Mouse (Mus musculus) heart, postnatal 0 days (tissue): Measurements from ENCODE around the gene Zbtb16. TPM values are rescaled to one million over a fixed set of nuclear protein-coding genes. Genes with fewer than 3 reads are reported as not detected.

Experiments used
- ATAC-seq: fragments of 200-750 bp; cut with Nextera tagmentation; 2 replicates; pipeline ENCODE4 v1.8.0; 2017; ENCODE audit warnings: low read depth, moderate number of reproducible peaks, moderate library complexity; ENCODE audit not compliant: insufficient read depth
- DNase-seq: peaks from one replicate; pipeline ENCODE4 v3.0.0-alpha.2; 2016; ENCODE audit warnings: low spot score
- H3K27ac ChIP-seq: fragments of 300-500 bp; sonication (generic); 2 replicates; pipeline ENCODE4 v1.5.1; 2014; ENCODE audit warnings: low read depth, mild to moderate bottlenecking
- H3K27me3 ChIP-seq: fragments of 300-500 bp; sonication (generic); 2 replicates; pipeline ENCODE4 v1.6.1; 2014; ENCODE audit warnings: low read length, mixed read lengths; ENCODE audit not compliant: control insufficient read depth, insufficient read depth
- H3K36me3 ChIP-seq: fragments of 300-500 bp; sonication (generic); replicated peaks from 2 replicates; pipeline ENCODE4 v1.6.1; 2014; ENCODE audit warnings: low read length, mixed read lengths; ENCODE audit not compliant: control insufficient read depth, insufficient read depth
- H3K4me1 ChIP-seq: fragments of 300-500 bp; sonication (generic); 2 replicates; pipeline ENCODE4 v1.6.1; 2014; ENCODE audit warnings: antibody characterized with exemption; ENCODE audit not compliant: control insufficient read depth, insufficient read depth
- H3K4me2 ChIP-seq: fragments of 300-500 bp; sonication (generic); 2 replicates; pipeline ENCODE4 v1.6.1; 2014; ENCODE audit warnings: low read depth, mild to moderate bottlenecking, low read length, moderate library complexity
- H3K4me3 ChIP-seq: fragments of 300-500 bp; sonication (generic); 2 replicates; pipeline ENCODE4 v1.5.1; 2014; ENCODE audit warnings: low read depth, low read length
- H3K9ac ChIP-seq: fragments of 300-500 bp; sonication (generic); replicated peaks from 2 replicates; pipeline ENCODE4 v1.6.1; 2014; ENCODE audit warnings: low read depth, low read length, mixed read lengths
- H3K9me3 ChIP-seq: fragments of 300-500 bp; sonication (generic); replicated peaks from 2 replicates; pipeline ENCODE4 v1.6.1; 2016; ENCODE audit warnings: low read length; ENCODE audit not compliant: control insufficient read depth
- CTCF ChIP-seq: IDR thresholded peaks from 2 replicates; pipeline ENCODE4 v1.5.1; 2016; ENCODE audit warnings: antibody characterized with exemption, control low read depth, low read depth
- EP300 ChIP-seq: IDR thresholded peaks from 2 replicates; pipeline ENCODE4 v1.6.1; 2016; ENCODE audit warnings: antibody characterized with exemption, low read depth
- WGBS: fragments of 180-500 bp; shearing (Covaris S2); extraction: QIAGEN DNeasy Blood & Tissue Kit; methylation state at CpG from one replicate; pipeline ENCODE4 v1.1.7; 2014; 5-methylcytosine and 5-hydroxymethylcytosine counted together
- polyA plus RNA-seq: library from polyadenylated mRNA; unstranded; fragments of >200 nt; fragmentation: Nextera tagmentation; extraction: Ambion mirVana; gene quantifications from 2 replicates; pipeline ENCODE4 v1.2.1, GENCODE M21; 2015
- total RNA-seq: library from RNA; depleted of rRNA; stranded (reverse); fragments of >200 nt; gene quantifications from 2 replicates; pipeline ENCODE4 v1.2.3, GENCODE M21; 2014; ENCODE audit warnings: low replicate concordance

Zbtb16 gene
- total and polyA plus RNA-seq, 2 experiments from 2014 or later = 5.0 to 54.7 TPM

DNA sequence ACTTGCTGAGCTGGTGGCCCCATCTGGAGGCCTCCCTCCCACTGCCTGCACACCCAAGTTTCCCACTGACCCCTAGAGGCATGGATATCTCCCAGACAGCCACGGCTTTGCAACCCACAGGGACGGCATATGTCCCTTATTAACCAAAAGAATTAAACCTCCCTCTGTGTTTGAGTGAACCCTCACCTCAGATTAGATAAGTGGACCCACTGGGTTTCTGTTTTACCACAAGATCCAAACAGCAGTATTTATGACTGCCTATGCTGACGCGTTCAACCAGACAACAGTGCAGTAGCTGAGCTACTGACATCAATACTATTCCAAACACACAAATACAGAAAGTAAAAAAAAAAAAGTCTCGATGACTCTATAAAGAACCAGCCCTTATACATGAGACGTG is 29.4 kb downstream of the Zbtb16 start:
- H3K9ac ChIP-seq = no peak overlapping the region
- H3K4me1 ChIP-seq = 0 out of 2 replicates have a peak, but pooled peaks cover 3% of the 10 kb centered on the region
- WGBS = 60% methylated on average over 6 of the region's 6 CpGs
- 0 out of 2 replicates have a peak, but pooled peaks cover 5% of the 10 kb centered on the region for H3K36me3 ChIP-seq
- no peak for ATAC-seq
- TF ChIP-seq EP300 (no peak), CTCF (0 out of 2 replicates have a peak, but pooled peaks have one; percentile 3)
- no peaks in the 10 kb centered on the region for H3K27me3 ChIP-seq
- no peaks in the 10 kb centered on the region for H3K9me3 ChIP-seq
- H3K4me3 ChIP-seq = no peak overlapping the region
- no peak overlapping the region for H3K27ac ChIP-seq
- DNase-seq = no peak
- no peak overlapping the region for H3K4me2 ChIP-seq

GRCm38 (mm10) chr9:48805850-48806249 is 30.2 kb downstream of the Zbtb16 start:
- 93% methylated on average over 8 of the region's 8 CpGs for WGBS
- ATAC-seq (no peak), DNase-seq (no peak)
- TF ChIP-seq EP300 (no peak), CTCF (no peak)
- H3K4me1 ChIP-seq = 0 out of 2 replicates have a peak, but pooled peaks cover 3% of the 10 kb centered on the region
- no peak overlapping the region for H3K4me3 ChIP-seq
- no peaks in the 10 kb centered on the region for H3K27me3 ChIP-seq
- H3K36me3 ChIP-seq = 0 out of 2 replicates have a peak, but pooled peaks cover 3% of the 10 kb centered on the region
- no peak overlapping the region for H3K9ac ChIP-seq
- no peak overlapping the region for H3K27ac ChIP-seq
- no peak overlapping the region for H3K4me2 ChIP-seq
- no peaks in the 10 kb centered on the region for H3K9me3 ChIP-seq

GRCm38 (mm10) chr9:48804509-48804908 is 31.5 kb downstream of the Zbtb16 start:
- no peak overlapping the region for H3K9ac ChIP-seq
- ATAC-seq (no peak), DNase-seq (no peak)
- H3K4me2 ChIP-seq = no peak overlapping the region
- no peak overlapping the region for H3K27ac ChIP-seq
- no peaks in the 10 kb centered on the region for H3K9me3 ChIP-seq
- H3K4me1 ChIP-seq = 0 out of 2 replicates have a peak, but pooled peaks cover 3% of the 10 kb centered on the region
- H3K27me3 ChIP-seq = no peaks in the 10 kb centered on the region
- H3K36me3 ChIP-seq = 0 out of 2 replicates have a peak, but pooled peaks cover 2% of the 10 kb centered on the region
- no peak overlapping the region for H3K4me3 ChIP-seq
- WGBS = 61% methylated on average over 6 of the region's 6 CpGs
- TF ChIP-seq CTCF = no peak
- TF ChIP-seq EP300 = no peak

GRCm38 (mm10) chr9:48803460-48804240 is 32.4 kb downstream of the Zbtb16 start:
- Histone ChIP-seq H3K4me2 (no peak overlapping the region), H3K9ac (no peak overlapping the region), H3K27ac (no peak overlapping the region), H3K36me3 (0 out of 2 replicates have a peak, but pooled peaks cover 5% of the 10 kb centered on the region), H3K4me1 (0 out of 2 replicates have a peak, but pooled peaks cover 3% of the 10 kb centered on the region), H3K4me3 (no peak overlapping the region), H3K27me3 (no peaks in the 10 kb centered on the region), H3K9me3 (no peaks in the 10 kb centered on the region)
- 92% methylated on average over 27 of the region's 27 CpGs for WGBS
- no peak for DNase-seq
- TF ChIP-seq EP300 = no peak
- no peak for TF ChIP-seq CTCF
- ATAC-seq = no peak

GRCm38 (mm10) chr9:48802374-48802773 is 33.6 kb downstream of the Zbtb16 start:
- WGBS = 50% methylated on average over 5 of the region's 5 CpGs
- Histone ChIP-seq H3K27me3 (no peaks in the 10 kb centered on the region), H3K36me3 (peaks cover 13% of the 10 kb centered on the region; the same call in 1 of the 2 replicates), H3K4me3 (no peak overlapping the region), H3K4me2 (no peak overlapping the region), H3K4me1 (0 out of 2 replicates have a peak, but pooled peaks cover 9% of the 10 kb centered on the region), H3K9ac (no peak overlapping the region), H3K27ac (no peak overlapping the region), H3K9me3 (no peaks in the 10 kb centered on the region)
- no peak for DNase-seq
- TF ChIP-seq EP300 (no peak), CTCF (no peak)
- ATAC-seq = no peak
